Mouse (Mus musculus): ENCODE data around the gene Hsd17b10.

DNA sequence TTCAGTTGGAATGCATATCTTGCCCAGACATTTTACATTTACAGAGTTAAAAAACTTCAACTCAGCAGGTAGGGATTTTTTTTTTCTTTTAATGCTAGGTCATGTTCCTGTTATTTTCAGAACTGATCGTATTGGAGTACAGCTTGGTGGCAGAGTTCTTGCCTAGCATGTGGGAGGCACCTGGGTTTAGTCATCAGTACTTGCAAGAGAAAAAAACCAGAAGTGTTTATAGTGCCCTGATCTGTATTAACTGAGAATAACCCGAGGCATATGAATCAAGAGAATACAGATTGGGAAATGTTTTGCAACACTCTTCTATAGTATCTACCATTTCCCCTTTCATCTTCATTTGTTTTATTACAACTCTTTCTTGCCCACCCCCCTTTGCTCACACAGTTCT lies 1.2 kb downstream of the Hsd17b10 start:
- TF ChIP-seq CTCF (IDR thresholded peaks at IDR 0.05; ENCODE audit: extremely low read depth, insufficient read length, insufficient replicate concordance, low read depth, low read length) (no peak), POLR2A (IDR thresholded peaks at IDR 0.05; ENCODE audit: low read depth, low read length) (no peak)
